Mouse (Mus musculus) brain, embryonic 14.5 days (tissue): ENCODE results near the gene Arf5.

Source experiments
- CTCF ChIP-seq: fragments of 200-500 bp; IDR thresholded peaks from 2 replicates; pipeline ENCODE4 v1.5.1; 2012; ENCODE audit warnings: inconsistent platforms, mild to moderate bottlenecking, moderate library complexity, borderline replicate concordance; ENCODE audit not compliant: insufficient read depth, insufficient read length; ENCODE audit errors: extremely low read depth
- POLR2A ChIP-seq: fragments of 200-500 bp; IDR thresholded peaks from 2 replicates; pipeline ENCODE4 v1.6.1; 2012; ENCODE audit warnings: mild to moderate bottlenecking, inconsistent platforms, borderline replicate concordance; ENCODE audit not compliant: poor library complexity, insufficient read depth, insufficient read length, severe bottlenecking; ENCODE audit errors: extremely low read depth

- no peak for TF ChIP-seq CTCF
- no peak for TF ChIP-seq POLR2A
These were observed 38.2 kb upstream of the Arf5 start for GRCm38 (mm10) chr6:28385169-28385568.
